Mouse (Mus musculus): ENCODE measurements around the gene She. TPM values are rescaled to one million over a fixed set of nuclear protein-coding genes. Genes with fewer than 3 reads are reported as not detected.
A peak's percentile ranks its signal among the peaks of the same experiment; 100 is the strongest.

Gene She
- polyA plus RNA-seq, 1 experiment from 2014 or later, result 7.5 TPM

DNA sequence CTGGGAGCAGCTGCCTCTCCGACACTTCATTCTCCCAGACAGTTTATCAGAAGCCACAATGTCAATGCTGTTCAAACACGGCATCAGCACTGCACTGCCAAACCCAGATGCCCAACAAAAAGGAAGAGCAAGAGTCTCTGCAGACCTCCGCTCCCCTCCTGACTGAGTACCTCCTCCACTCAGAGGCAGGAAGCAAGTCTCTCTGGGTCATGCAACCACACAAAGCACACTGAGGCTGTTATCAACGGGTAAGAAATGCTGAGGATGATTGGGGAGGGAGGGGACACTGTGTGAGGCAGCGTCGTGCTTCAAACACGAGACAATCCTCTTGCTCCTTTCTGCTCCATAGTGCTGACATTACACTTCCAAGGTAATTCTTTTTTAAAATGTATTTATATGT, 11.3 kb upstream of the She start:
- WGBS, result 72% methylated on average over 7 of the region's 7 CpGs

DNA sequence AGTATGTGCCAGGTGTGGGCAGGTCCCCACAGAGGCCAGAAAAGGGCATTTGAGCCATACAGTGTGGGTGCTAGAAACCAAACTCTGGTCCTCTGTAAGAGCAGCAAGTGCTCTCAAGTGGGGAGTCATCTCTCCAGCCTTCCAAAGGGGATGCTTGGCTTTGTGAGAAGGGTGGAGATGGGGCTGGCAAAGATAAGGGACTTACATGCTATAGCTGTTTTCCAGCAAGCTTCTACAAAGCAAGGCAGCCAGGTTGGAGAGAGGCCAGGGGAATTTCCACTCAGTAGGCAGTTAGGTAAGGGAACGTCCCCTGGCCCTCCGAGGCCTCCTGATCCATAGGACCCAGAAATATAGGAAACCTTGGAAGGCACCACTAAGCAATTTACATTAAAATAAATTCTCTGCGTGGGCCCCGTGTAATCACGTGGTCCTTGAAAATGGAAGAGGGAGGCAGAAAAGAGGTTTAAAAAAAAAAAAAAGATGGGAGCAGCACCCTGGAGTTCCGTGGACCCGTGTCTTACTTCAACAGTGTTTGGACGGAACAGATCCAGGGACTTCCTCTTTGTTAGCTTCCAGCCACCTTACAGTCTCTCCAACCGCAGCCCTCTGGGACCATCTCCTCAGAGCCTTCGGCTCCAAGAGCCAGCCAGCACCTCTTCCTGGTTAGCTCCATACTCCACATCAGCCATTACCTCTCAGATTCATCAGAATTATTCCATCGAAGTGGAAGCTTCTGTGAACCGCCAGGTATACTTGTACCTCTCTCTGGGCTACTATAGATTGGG, 10.7 kb upstream of the She start:
- Histone ChIP-seq H3K9ac (no peak overlapping the region), H3K4me3 (replicated peaks) (no peak overlapping the region), H3K36me3 (no peaks in the 10 kb centered on the region), H3K4me1 (no peaks in the 10 kb centered on the region), H3K4me2 (no peak overlapping the region), H3K27ac (no peak overlapping the region), H3K27me3 (peaks cover 7% of the 10 kb centered on the region; the same call in 1 of the 2 replicates), H3K9me3 (replicated peaks) (no peaks in the 10 kb centered on the region)
- no peak for ATAC-seq (replicated peaks; ENCODE audit: low FRiP score)
- 88% methylated on average over 12 of the region's 12 CpGs for WGBS

More for the DNA sequence above, 11.3 kb upstream of the She start:
- no peak overlapping the region for H3K4me3 ChIP-seq (replicated peaks)
- H3K36me3 ChIP-seq, result no peaks in the 10 kb centered on the region
- H3K9ac ChIP-seq, result no peak overlapping the region
- ATAC-seq (replicated peaks; ENCODE audit: low FRiP score), result no peak
- H3K4me2 ChIP-seq, result no peak overlapping the region
- no peak overlapping the region for H3K27ac ChIP-seq
- H3K9me3 ChIP-seq (replicated peaks), result no peaks in the 10 kb centered on the region
- peaks cover 7% of the 10 kb centered on the region; the same call in 1 of the 2 replicates for H3K27me3 ChIP-seq
- no peaks in the 10 kb centered on the region for H3K4me1 ChIP-seq

DNA sequence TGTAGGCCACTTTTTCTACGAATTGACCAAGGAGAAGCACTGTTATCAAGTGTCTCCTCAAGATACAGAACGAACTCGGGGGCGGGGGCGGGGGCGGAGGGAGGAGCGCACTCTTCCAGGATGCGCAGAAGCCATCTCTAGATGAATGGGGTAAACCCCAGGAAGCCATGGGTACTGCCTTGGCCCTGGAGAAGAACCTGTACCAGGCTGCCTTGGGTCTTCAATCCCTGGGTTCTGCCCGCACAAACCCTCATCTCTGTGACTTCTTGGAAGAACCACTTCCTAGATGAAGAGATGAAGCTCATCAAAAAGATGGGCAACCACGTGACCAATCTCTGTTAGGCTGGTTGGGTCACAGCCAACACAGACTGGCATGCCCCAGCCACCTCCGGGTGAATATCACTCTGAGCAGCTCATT, 10.1 kb upstream of the She start:
- Histone ChIP-seq H3K27ac (no peak overlapping the region), H3K4me2 (no peak overlapping the region), H3K9me3 (replicated peaks) (no peaks in the 10 kb centered on the region), H3K36me3 (no peaks in the 10 kb centered on the region), H3K9ac (no peak overlapping the region), H3K4me1 (no peaks in the 10 kb centered on the region), H3K27me3 (peaks cover 7% of the 10 kb centered on the region; the same call in 1 of the 2 replicates), H3K4me3 (replicated peaks) (no peak overlapping the region)
- no peak for ATAC-seq (replicated peaks; ENCODE audit: low FRiP score)
- WGBS, result 90% methylated on average over 11 of the region's 11 CpGs

DNA sequence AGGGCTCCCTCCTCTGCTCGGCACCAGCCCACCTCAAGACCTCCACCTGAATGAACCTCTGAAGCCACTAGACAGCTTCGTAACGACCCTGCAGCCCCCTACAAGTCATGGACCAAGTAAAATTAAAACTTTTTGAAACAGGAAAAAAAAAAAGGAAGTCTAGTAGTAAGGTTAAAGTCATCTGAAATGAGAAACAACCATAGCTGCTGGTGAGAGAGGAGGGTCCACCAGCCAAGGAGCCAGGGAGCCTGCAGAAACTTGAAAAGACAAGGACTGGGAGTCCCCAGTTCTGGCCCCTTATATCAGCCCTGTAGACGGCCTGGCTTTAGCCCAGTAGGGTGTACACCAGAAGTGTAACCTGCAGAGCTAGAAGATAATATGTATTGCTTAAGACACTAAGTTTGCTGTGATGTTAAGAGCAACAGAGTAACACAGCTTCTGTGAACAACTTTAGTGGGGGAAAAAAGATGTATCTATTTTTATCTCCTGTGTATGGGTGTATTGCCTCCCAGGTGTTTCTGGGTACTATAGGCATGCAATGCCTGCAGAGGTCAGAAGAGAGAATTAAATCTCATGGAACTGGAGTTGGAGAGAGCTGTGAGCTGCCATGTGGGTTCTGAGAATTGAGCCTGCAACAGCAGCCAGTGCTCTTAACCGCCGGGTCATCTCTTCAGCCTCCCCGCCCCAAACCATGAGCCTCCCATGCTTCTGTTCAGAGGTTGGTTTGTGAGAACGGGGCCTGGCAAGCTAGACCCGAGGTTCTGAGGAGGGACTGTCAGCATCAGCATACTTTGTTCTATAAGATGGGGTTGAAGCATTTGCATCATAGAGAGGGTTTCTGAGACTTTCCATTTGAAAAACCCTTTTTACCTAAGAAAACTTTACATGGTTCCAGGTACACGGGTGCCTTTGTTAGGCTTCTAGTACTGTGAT, 9.4 kb upstream of the She start:
- no peak for ATAC-seq (replicated peaks; ENCODE audit: low FRiP score)
- H3K4me1 ChIP-seq, result no peaks in the 10 kb centered on the region
- WGBS, result 67% methylated on average over 10 of the region's 10 CpGs

GRCm38 (mm10) chr3:89823594-89823993, 7.6 kb upstream of the She start:
- H3K4me1 ChIP-seq, result no peaks in the 10 kb centered on the region
- H3K4me2 ChIP-seq, result no peak overlapping the region
- H3K27me3 ChIP-seq, result peaks cover 12% of the 10 kb centered on the region; the same call in 1 of the 2 replicates
- H3K9ac ChIP-seq, result no peak overlapping the region
- H3K36me3 ChIP-seq, result no peaks in the 10 kb centered on the region
- no peak overlapping the region for H3K27ac ChIP-seq
- H3K9me3 ChIP-seq (replicated peaks), result 0 out of 2 replicates have a peak, but pooled peaks cover 3% of the 10 kb centered on the region
- no peak for ATAC-seq (replicated peaks; ENCODE audit: low FRiP score)
- H3K4me3 ChIP-seq (replicated peaks), result no peak overlapping the region
- 54% methylated on average over 2 of the region's 2 CpGs for WGBS

More for the DNA sequence above, 9.4 kb upstream of the She start:
- Histone ChIP-seq H3K4me2 (no peak overlapping the region), H3K9ac (no peak overlapping the region), H3K27ac (no peak overlapping the region), H3K27me3 (peaks cover 7% of the 10 kb centered on the region; the same call in 1 of the 2 replicates), H3K36me3 (no peaks in the 10 kb centered on the region), H3K4me3 (replicated peaks) (no peak overlapping the region), H3K9me3 (replicated peaks) (no peaks in the 10 kb centered on the region)

- 49% methylated on average over 3 of the region's 3 CpGs for WGBS
- 0 out of 2 replicates have a peak, but pooled peaks cover 3% of the 10 kb centered on the region for H3K9me3 ChIP-seq (replicated peaks)
- ATAC-seq (replicated peaks; ENCODE audit: low FRiP score), result no peak
These were observed 4.9 kb upstream of the She start for GRCm38 (mm10) chr3:89826295-89826694.

DNA sequence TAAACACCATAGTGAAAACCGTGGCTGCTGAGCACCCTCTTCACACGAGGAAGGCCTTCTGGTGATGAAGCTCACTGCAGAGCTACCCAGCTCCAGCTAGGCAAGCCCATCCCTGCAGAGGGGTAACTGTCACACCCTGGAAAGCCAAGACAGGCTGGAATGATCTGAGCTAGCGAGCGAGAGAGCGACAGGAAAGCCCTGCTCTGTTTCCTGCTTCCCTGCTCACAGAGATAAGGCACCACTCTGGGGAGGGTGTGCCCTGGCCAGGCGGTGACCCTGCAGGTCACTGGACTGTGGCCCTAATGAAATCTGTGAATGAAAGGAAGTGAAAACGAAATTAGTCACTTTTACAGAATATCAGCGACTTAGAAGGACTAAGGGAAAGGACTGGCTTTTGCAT, 4.2 kb downstream of the She start:
- Histone ChIP-seq H3K9me3 (replicated peaks) (no peaks in the 10 kb centered on the region), H3K27ac (peak overlapping the region; percentile 23; the same call in 1 of the 2 replicates)
- 0 out of 2 replicates have a peak, but pooled peaks have one; percentile 33 for ATAC-seq (replicated peaks; ENCODE audit: low FRiP score)

More at GRCm38 (mm10) chr3:89826295-89826694, 4.9 kb upstream of the She start:
- Histone ChIP-seq H3K4me1 (peaks cover 6% of the 10 kb centered on the region), H3K36me3 (no peaks in the 10 kb centered on the region), H3K27ac (no peak overlapping the region), H3K27me3 (peaks cover 39% of the 10 kb centered on the region), H3K4me3 (replicated peaks) (no peak overlapping the region), H3K9ac (no peak overlapping the region), H3K4me2 (no peak overlapping the region)

GRCm38 (mm10) chr3:89842258-89842657, 11.1 kb downstream of the She start:
- no peak overlapping the region for H3K4me2 ChIP-seq
- ATAC-seq (replicated peaks; ENCODE audit: low FRiP score), result no peak
- no peaks in the 10 kb centered on the region for H3K36me3 ChIP-seq
- no peaks in the 10 kb centered on the region for H3K9me3 ChIP-seq (replicated peaks)
- H3K27ac ChIP-seq, result no peak overlapping the region
- H3K4me3 ChIP-seq (replicated peaks), result no peak overlapping the region
- WGBS, result 75% methylated on average over 4 of the region's 4 CpGs
- no peaks in the 10 kb centered on the region for H3K27me3 ChIP-seq
- peaks cover 8% of the 10 kb centered on the region; the same call in 1 of the 2 replicates for H3K4me1 ChIP-seq
- no peak overlapping the region for H3K9ac ChIP-seq

More for the DNA sequence above, 4.2 kb downstream of the She start:
- WGBS, result 45% methylated on average over 8 of the region's 8 CpGs
- H3K4me3 ChIP-seq (replicated peaks), result no peak overlapping the region
- H3K9ac ChIP-seq, result no peak overlapping the region
- peaks cover 49% of the 10 kb centered on the region for H3K27me3 ChIP-seq
- no peak overlapping the region for H3K4me2 ChIP-seq
- H3K36me3 ChIP-seq, result no peaks in the 10 kb centered on the region
- peaks cover 16% of the 10 kb centered on the region for H3K4me1 ChIP-seq

DNA sequence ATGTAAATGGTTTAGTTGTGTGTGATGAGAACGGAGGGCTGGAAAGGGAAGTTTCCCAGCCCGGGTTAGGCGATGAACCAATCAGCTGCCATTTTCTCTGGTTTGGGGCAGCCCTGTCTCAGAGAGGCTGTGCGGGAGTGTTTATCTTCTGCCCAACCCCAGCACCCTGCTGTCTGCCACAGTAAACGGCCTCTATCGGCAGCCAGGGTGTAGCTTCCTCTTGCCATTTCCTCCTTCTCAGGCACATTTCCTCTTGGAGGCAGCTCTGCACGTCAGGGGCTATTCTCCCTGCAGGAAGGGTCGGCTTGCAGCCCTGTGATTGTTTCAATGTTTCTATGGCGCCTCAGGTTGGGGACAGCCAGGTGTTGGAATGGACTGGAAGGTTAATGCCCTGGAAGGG, 12.0 kb downstream of the She start:
- no peaks in the 10 kb centered on the region for H3K36me3 ChIP-seq
- no peak overlapping the region for H3K9ac ChIP-seq
- no peak for ATAC-seq (replicated peaks; ENCODE audit: low FRiP score)
- 37% methylated on average over 9 of the region's 9 CpGs for WGBS
- H3K4me3 ChIP-seq (replicated peaks), result no peak overlapping the region
- H3K9me3 ChIP-seq (replicated peaks), result no peaks in the 10 kb centered on the region
- H3K4me2 ChIP-seq, result no peak overlapping the region
- no peaks in the 10 kb centered on the region for H3K27me3 ChIP-seq
- H3K4me1 ChIP-seq, result peaks cover 11% of the 10 kb centered on the region
- peak overlapping the region; percentile 61 for H3K27ac ChIP-seq

DNA sequence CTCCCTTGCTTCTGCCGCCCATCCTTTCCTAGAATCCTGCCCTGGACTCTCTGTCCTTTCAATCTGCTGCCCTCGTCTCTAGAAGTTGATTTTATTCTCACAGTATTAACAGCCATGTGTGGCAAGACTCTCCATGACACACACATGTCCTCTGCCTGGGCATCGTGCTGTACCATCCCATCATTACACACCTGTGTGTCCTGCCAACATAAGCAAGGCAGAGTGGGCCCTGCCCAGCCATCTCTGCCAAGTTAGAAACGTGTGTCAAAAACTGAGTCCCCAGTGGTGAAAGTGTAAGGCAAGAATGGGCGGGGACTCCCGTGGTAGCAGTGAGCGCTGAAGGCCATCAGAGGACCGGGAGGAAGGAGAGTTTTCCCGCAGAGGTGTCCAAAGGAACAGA, 14.6 kb downstream of the She start:
- Histone ChIP-seq H3K4me2 (no peak overlapping the region), H3K4me1 (peaks cover 13% of the 10 kb centered on the region), H3K9ac (no peak overlapping the region), H3K4me3 (replicated peaks) (no peak overlapping the region), H3K27me3 (no peaks in the 10 kb centered on the region), H3K36me3 (no peaks in the 10 kb centered on the region), H3K27ac (no peak overlapping the region), H3K9me3 (replicated peaks) (no peaks in the 10 kb centered on the region)
- no peak for ATAC-seq (replicated peaks; ENCODE audit: low FRiP score)
- WGBS, result 83% methylated on average over 9 of the region's 9 CpGs

DNA sequence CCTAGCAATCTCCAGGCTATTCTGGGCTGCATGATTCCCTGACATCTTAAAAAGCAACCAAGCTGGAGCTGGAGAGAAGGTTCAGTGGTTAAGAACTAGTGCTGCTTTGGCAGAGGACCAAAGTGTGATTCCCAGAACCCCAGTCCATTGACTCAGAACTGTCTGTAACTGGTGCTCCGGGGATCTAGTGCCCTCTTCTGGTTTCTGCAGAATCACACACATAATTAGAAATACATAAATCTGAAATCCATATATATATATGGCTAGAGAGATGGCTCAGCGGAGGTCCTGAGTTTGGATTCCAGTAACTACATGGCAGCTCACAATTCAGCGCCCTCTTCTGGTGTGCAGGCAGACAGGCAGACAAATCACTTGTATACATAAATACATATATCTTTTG, 16.0 kb downstream of the She start:
- Histone ChIP-seq H3K4me2 (no peak overlapping the region), H3K36me3 (no peaks in the 10 kb centered on the region), H3K27ac (peak overlapping the region; percentile 81; the same call in 1 of the 2 replicates), H3K4me1 (peaks cover 13% of the 10 kb centered on the region), H3K27me3 (no peaks in the 10 kb centered on the region), H3K4me3 (replicated peaks) (no peak overlapping the region), H3K9me3 (replicated peaks) (no peaks in the 10 kb centered on the region), H3K9ac (no peak overlapping the region)
- ATAC-seq (replicated peaks; ENCODE audit: low FRiP score), result no peak
- 88% methylated on average over 3 of the region's 3 CpGs for WGBS

DNA sequence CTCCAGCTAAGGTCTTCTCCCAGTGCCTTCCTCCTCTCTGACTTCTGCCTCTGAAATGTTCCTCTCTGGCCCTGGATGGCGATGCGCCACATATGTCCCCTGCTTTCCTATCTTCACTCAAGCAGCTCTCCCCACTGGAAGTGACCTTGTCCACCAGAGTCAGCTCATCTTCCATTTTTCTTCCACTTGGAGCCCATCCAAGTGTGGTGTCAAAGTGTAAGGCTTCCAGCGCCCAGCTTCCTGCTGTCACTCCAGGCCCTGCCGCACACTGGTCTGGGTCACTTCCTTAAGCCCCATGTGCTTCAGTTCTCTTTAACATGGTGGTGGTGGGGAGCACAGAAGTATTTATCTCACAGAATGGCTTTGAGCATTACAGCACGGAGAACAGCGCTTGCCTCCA, 16.4 kb downstream of the She start:
- ATAC-seq (replicated peaks; ENCODE audit: low FRiP score), result 0 out of 2 replicates have a peak, but pooled peaks have one; percentile 29
- Histone ChIP-seq H3K36me3 (no peaks in the 10 kb centered on the region), H3K4me1 (peaks cover 13% of the 10 kb centered on the region), H3K4me3 (replicated peaks) (no peak overlapping the region), H3K27me3 (no peaks in the 10 kb centered on the region), H3K9me3 (replicated peaks) (no peaks in the 10 kb centered on the region), H3K4me2 (no peak overlapping the region), H3K27ac (peak overlapping the region; percentile 81), H3K9ac (no peak overlapping the region)
- WGBS, result 54% methylated on average over 6 of the region's 6 CpGs
